Mouse (Mus musculus): ENCODE results near the gene Numb.
"Not testable (repeated sequence)": the region's sequence is repeated elsewhere in the genome, so short reads cannot be mapped to it uniquely, and the experiment has no call there.

Numb gene

GRCm38 (mm10) chr12:83922724-83923485 is 1.2 kb upstream of the Numb start:
- DNase-seq (ENCODE audit: low spot score): no peak

GRCm38 (mm10) chr12:83920721-83921441 is 853 bp downstream of the Numb start:
- DNase-seq (ENCODE audit: low spot score): no peak

- DNase-seq (ENCODE audit: low spot score): no peak
Measured at GRCm38 (mm10) chr12:83916884-83917283, 4.8 kb downstream of the Numb start.

GRCm38 (mm10) chr12:83914797-83915196 is 6.9 kb downstream of the Numb start:
- DNase-seq (ENCODE audit: low spot score): no peak

- DNase-seq (ENCODE audit: low spot score): no peak
Measured at GRCm38 (mm10) chr12:83914202-83914740, 7.5 kb downstream of the Numb start.

- no peak for DNase-seq (ENCODE audit: low spot score)
Measured at GRCm38 (mm10) chr12:83910451-83910850, 11.3 kb downstream of the Numb start.

- DNase-seq (ENCODE audit: low spot score): no peak
Measured at GRCm38 (mm10) chr12:83892926-83893325, 28.8 kb downstream of the Numb start.

GRCm38 (mm10) chr12:83891278-83891677 is 30.5 kb downstream of the Numb start:
- no peak for DNase-seq (ENCODE audit: low spot score)

GRCm38 (mm10) chr12:83889128-83889527 is 32.6 kb downstream of the Numb start:
- no peak for DNase-seq (ENCODE audit: low spot score)

GRCm38 (mm10) chr12:83885516-83886285 is 36.0 kb downstream of the Numb start:
- no peak for DNase-seq (ENCODE audit: low spot score)

- not testable (repeated sequence) for DNase-seq (ENCODE audit: low spot score)
Measured at GRCm38 (mm10) chr12:83885065-83885464, 36.7 kb downstream of the Numb start.

- no peak for DNase-seq (ENCODE audit: low spot score)
Measured at GRCm38 (mm10) chr12:83882503-83882902, 39.2 kb downstream of the Numb start.

- no peak for DNase-seq (ENCODE audit: low spot score)
Measured at GRCm38 (mm10) chr12:83882088-83882487, 39.6 kb downstream of the Numb start.

- no peak for DNase-seq (ENCODE audit: low spot score)
Measured at GRCm38 (mm10) chr12:83880913-83881312, 40.8 kb downstream of the Numb start.

- DNase-seq (ENCODE audit: low spot score): no peak
Measured at GRCm38 (mm10) chr12:83875097-83875496, 46.6 kb downstream of the Numb start.

- DNase-seq (ENCODE audit: low spot score): no peak
Measured at GRCm38 (mm10) chr12:83874597-83874996, 47.1 kb downstream of the Numb start.

GRCm38 (mm10) chr12:83864501-83864900 is 57.2 kb downstream of the Numb start:
- DNase-seq (ENCODE audit: low spot score): no peak

- DNase-seq (ENCODE audit: low spot score): no peak
Measured at GRCm38 (mm10) chr12:83861880-83862279, 59.9 kb downstream of the Numb start.

- no peak for DNase-seq (ENCODE audit: low spot score)
Measured at GRCm38 (mm10) chr12:83860688-83861087, 61.0 kb downstream of the Numb start.

GRCm38 (mm10) chr12:83858052-83858451 is 63.7 kb downstream of the Numb start:
- no peak for DNase-seq (ENCODE audit: low spot score)

GRCm38 (mm10) chr12:83855211-83855610 is 66.5 kb downstream of the Numb start:
- no peak for DNase-seq (ENCODE audit: low spot score)

GRCm38 (mm10) chr12:83854281-83854680 is 67.5 kb downstream of the Numb start:
- no peak for DNase-seq (ENCODE audit: low spot score)
